Mouse (Mus musculus): ENCODE measurements around the gene Sag. TPM values are rescaled to one million over a fixed set of nuclear protein-coding genes. Genes with fewer than 3 reads are reported as not detected.
A peak's percentile ranks its signal among the peaks of the same experiment; 100 is the strongest.

The Sag gene
- polyA plus RNA-seq, 1 experiment from 2014 or later: 1.3 TPM

- Histone ChIP-seq H3K4me3 (ENCODE audit: low read length) (peak overlapping the region; percentile 89), H3K9ac (replicated peaks; ENCODE audit: low read length) (peak overlapping the region; percentile 54; the same call in 1 of the 2 replicates), H3K4me2 (replicated peaks; ENCODE audit: low read depth, low read length) (peak overlapping the region; percentile 61), H3K27ac (ENCODE audit: low read length) (peak overlapping the region; percentile 29; the same call in 1 of the 2 replicates), H3K36me3 (ENCODE audit: insufficient read depth, low read length) (no peaks in the 10 kb centered on the region), H3K9me3 (ENCODE audit: low read length) (no peaks in the 10 kb centered on the region), H3K4me1 (ENCODE audit: insufficient read depth, low read length) (peaks cover 33% of the 10 kb centered on the region), H3K27me3 (ENCODE audit: insufficient read depth, low read length) (no peaks in the 10 kb centered on the region)
- no peak for ATAC-seq (ENCODE audit: low FRiP score, low TSS enrichment)
- WGBS: 57% methylated on average over 5 of the region's 5 CpGs
These were observed 48.8 kb downstream of the Sag start for GRCm38 (mm10) chr1:87852081-87852790.

DNA sequence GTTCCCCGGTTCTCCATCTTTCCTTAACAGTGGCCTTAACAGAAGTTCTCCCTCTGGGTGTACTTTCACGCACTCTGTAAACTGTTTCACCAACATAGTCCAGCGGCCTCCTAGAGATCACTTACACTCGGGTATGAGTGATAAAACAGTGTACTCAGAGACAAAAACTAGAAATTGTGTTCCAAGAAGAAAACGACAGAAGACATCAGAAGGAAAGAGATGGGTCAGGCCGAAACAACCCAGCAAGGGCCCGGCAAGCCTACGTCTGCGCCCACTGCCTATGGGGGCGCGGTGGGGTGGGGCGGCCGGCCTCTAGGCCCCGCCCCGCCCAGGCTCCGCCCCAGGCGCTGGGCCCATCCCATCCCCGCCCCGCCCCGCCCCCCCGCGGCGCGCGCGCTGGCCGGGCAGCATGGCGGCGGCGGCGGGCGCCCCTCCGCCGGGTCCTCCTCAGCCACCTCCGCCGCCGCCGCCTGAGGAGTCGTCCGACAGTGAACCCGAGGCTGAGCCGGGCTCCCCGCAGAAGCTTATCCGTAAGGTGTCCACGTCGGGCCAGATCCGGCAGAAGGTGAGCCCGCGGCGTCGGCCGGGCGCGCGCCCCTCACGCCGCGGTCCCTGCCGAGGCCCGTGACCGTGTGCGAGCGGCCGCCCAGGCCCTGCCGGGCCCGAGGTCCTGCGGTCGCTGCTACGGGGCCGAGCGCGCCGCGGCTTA lies 49.6 kb downstream of the Sag start, which contains the start of gene Dgkd:
Gene Dgkd (plus strand): TSS at position 396 of the 709 bp plus-strand sequence.
- Histone ChIP-seq H3K9me3 (ENCODE audit: low read length) (no peaks in the 10 kb centered on the region), H3K4me3 (ENCODE audit: low read length) (peak within 1 kb of the TSS; percentile 89), H3K4me2 (replicated peaks; ENCODE audit: low read depth, low read length) (peak within 1 kb of the TSS; percentile 91), H3K4me1 (ENCODE audit: insufficient read depth, low read length) (peaks cover 33% of the 10 kb centered on the region), H3K27me3 (ENCODE audit: insufficient read depth, low read length) (no peaks in the 10 kb centered on the region), H3K27ac (ENCODE audit: low read length) (peak within 1 kb of the TSS; percentile 71), H3K36me3 (ENCODE audit: insufficient read depth, low read length) (no peaks in the 10 kb centered on the region), H3K9ac (replicated peaks; ENCODE audit: low read length) (peak within 1 kb of the TSS; percentile 95)
- WGBS: 2% methylated on average over 45 of the region's 74 CpGs
- peak; percentile 96 for ATAC-seq (ENCODE audit: low FRiP score, low TSS enrichment)

DNA sequence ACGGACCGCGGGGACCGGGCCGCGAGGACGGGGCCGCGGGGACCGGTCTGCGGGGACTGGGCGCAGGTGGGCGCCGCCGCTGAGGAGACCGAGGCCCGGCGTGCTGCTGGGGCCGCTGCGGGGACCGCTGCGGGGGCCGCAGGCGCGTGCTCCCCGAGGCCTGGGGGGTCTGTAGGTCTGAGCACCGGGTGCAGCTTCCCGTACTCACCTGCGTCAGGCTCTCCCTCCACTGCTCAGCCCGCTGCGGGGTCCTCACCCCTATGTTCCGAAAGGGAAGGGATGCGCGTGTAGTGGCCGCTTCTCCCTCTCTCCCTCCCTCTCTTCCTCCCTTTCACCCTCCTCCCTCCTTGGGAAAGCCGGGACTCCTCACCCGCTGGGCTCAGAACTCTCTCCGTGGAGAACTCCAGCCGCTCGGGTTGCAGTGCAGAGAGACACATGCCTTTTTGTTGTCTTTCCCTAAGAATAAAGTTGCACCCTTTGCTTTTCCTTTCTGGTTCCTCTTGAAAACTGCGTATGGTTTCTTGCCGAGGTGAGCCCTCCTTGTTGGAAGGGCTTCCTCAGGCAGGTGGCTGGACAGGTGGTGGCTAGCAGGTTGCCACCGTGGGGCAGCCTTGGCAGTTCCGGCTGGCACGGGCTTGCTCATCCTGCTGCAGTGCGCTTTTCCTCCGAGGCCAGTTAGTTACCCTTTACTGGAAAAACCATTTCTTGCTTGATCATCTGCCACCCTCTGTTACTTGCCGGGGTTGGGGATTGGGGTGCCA lies 50.3 kb downstream of the Sag start:
- peak overlapping the region; percentile 89 for H3K4me3 ChIP-seq (ENCODE audit: low read length)
- WGBS: under 1% methylated on average over 37 of the region's 48 CpGs

DNA sequence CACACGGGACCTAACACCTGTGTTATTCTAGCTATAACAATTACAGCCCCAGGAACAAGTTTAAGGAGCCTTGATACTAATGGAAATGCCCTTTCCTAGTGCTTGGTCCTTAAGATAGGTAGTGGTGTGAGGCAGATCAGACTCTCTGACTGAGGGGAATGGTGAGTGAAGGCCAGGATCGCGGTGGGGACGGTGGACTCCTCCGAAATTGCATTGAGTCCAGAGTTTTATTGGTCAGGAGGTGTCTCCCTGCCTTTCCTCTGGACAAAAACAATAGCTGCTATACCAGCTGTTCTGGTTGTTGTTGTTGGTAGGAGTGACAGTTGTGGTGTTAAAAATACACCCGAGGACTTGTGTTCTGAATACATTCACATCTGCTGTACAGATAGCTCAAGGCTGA lies 50.9 kb downstream of the Sag start:
- Histone ChIP-seq H3K4me1 (ENCODE audit: insufficient read depth, low read length) (peaks cover 23% of the 10 kb centered on the region), H3K27ac (ENCODE audit: low read length) (no peak overlapping the region), H3K27me3 (ENCODE audit: insufficient read depth, low read length) (no peaks in the 10 kb centered on the region), H3K4me2 (replicated peaks; ENCODE audit: low read depth, low read length) (peak overlapping the region; percentile 91), H3K9ac (replicated peaks; ENCODE audit: low read length) (peak overlapping the region; percentile 95), H3K4me3 (ENCODE audit: low read length) (peak overlapping the region; percentile 89), H3K9me3 (ENCODE audit: low read length) (no peaks in the 10 kb centered on the region), H3K36me3 (ENCODE audit: insufficient read depth, low read length) (no peaks in the 10 kb centered on the region)
- WGBS: 9% methylated on average over 6 of the region's 6 CpGs
- ATAC-seq (ENCODE audit: low FRiP score, low TSS enrichment): no peak

More for the DNA sequence above, 50.3 kb downstream of the Sag start:
- H3K4me2 ChIP-seq (replicated peaks; ENCODE audit: low read depth, low read length): peak overlapping the region; percentile 91
- ATAC-seq (ENCODE audit: low FRiP score, low TSS enrichment): peak; percentile 59
- H3K27me3 ChIP-seq (ENCODE audit: insufficient read depth, low read length): no peaks in the 10 kb centered on the region
- H3K27ac ChIP-seq (ENCODE audit: low read length): peak overlapping the region; percentile 71
- peaks cover 25% of the 10 kb centered on the region for H3K4me1 ChIP-seq (ENCODE audit: insufficient read depth, low read length)
- no peaks in the 10 kb centered on the region for H3K36me3 ChIP-seq (ENCODE audit: insufficient read depth, low read length)
- H3K9ac ChIP-seq (replicated peaks; ENCODE audit: low read length): peak overlapping the region; percentile 95
- H3K9me3 ChIP-seq (ENCODE audit: low read length): no peaks in the 10 kb centered on the region

GRCm38 (mm10) chr1:87854851-87855251 lies 51.4 kb downstream of the Sag start:
- Histone ChIP-seq H3K4me2 (replicated peaks; ENCODE audit: low read depth, low read length) (peak overlapping the region; percentile 91), H3K27me3 (ENCODE audit: insufficient read depth, low read length) (no peaks in the 10 kb centered on the region), H3K9me3 (ENCODE audit: low read length) (no peaks in the 10 kb centered on the region), H3K36me3 (ENCODE audit: insufficient read depth, low read length) (no peaks in the 10 kb centered on the region), H3K27ac (ENCODE audit: low read length) (no peak overlapping the region), H3K9ac (replicated peaks; ENCODE audit: low read length) (peak overlapping the region; percentile 14; the same call in 1 of the 2 replicates), H3K4me1 (ENCODE audit: insufficient read depth, low read length) (peaks cover 23% of the 10 kb centered on the region), H3K4me3 (ENCODE audit: low read length) (peak overlapping the region; percentile 89)
- no peak for ATAC-seq (ENCODE audit: low FRiP score, low TSS enrichment)
- WGBS: 25% methylated on average over 2 of the region's 2 CpGs

DNA sequence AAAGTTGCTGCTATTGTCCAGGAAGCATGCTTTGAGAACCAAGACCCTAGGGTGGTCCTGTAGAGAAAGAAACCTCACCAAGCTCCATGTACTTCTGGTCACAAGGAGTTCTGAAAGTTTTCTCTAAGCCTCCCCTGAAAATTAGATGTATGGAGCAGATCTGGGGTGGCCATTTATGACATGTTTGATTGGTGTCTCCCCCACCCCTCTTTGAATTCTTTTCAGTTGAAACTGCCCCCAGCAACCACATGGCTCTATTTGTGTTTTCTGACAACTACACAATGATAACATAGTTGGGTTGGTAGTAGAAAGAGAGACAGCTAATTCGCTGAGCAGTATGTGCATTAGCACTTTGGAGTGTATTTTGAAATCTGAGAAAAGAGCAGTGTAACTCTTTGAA lies 52.0 kb downstream of the Sag start:
- Histone ChIP-seq H3K9ac (replicated peaks; ENCODE audit: low read length) (no peak overlapping the region), H3K27ac (ENCODE audit: low read length) (no peak overlapping the region), H3K4me3 (ENCODE audit: low read length) (no peak overlapping the region), H3K4me1 (ENCODE audit: insufficient read depth, low read length) (peaks cover 23% of the 10 kb centered on the region), H3K9me3 (ENCODE audit: low read length) (no peaks in the 10 kb centered on the region), H3K27me3 (ENCODE audit: insufficient read depth, low read length) (no peaks in the 10 kb centered on the region), H3K4me2 (replicated peaks; ENCODE audit: low read depth, low read length) (no peak overlapping the region), H3K36me3 (ENCODE audit: insufficient read depth, low read length) (no peaks in the 10 kb centered on the region)
- no peak for ATAC-seq (ENCODE audit: low FRiP score, low TSS enrichment)
- 91% methylated on average over 1 of the region's 1 CpGs for WGBS

DNA sequence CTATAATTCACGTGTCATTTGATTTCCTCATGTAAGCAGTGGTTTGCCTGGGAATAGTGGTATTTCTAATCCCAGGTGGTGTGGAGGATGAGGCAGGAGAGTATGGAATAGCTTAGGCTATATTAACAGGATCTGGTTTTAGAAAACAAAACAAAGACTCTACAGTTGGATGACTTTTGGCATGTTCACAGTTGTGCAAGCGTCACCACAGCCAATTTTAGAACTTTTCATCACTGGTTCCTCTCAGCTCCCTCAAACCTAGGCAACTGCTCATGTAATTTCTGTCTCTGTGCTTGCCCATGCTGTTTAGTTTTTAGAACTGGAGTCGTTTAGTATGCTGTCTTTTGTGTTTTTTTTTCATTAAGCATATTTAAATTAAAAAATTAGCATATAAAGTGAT lies 53.3 kb downstream of the Sag start:
- 81% methylated on average over 3 of the region's 3 CpGs for WGBS
- no peak for ATAC-seq (ENCODE audit: low FRiP score, low TSS enrichment)

GRCm38 (mm10) chr1:87858031-87858430 lies 54.6 kb downstream of the Sag start:
- no peaks in the 10 kb centered on the region for H3K36me3 ChIP-seq (ENCODE audit: insufficient read depth, low read length)
- no peak for ATAC-seq (ENCODE audit: low FRiP score, low TSS enrichment)
- H3K4me1 ChIP-seq (ENCODE audit: insufficient read depth, low read length): peaks cover 17% of the 10 kb centered on the region
- H3K27me3 ChIP-seq (ENCODE audit: insufficient read depth, low read length): no peaks in the 10 kb centered on the region
- no peak overlapping the region for H3K4me2 ChIP-seq (replicated peaks; ENCODE audit: low read depth, low read length)
- H3K4me3 ChIP-seq (ENCODE audit: low read length): no peak overlapping the region
- H3K27ac ChIP-seq (ENCODE audit: low read length): no peak overlapping the region
- no peak overlapping the region for H3K9ac ChIP-seq (replicated peaks; ENCODE audit: low read length)
- no peaks in the 10 kb centered on the region for H3K9me3 ChIP-seq (ENCODE audit: low read length)
- 100% methylated on average over 1 of the region's 1 CpGs for WGBS

More for the DNA sequence above, 53.3 kb downstream of the Sag start:
- H3K36me3 ChIP-seq (ENCODE audit: insufficient read depth, low read length): no peaks in the 10 kb centered on the region
- H3K4me2 ChIP-seq (replicated peaks; ENCODE audit: low read depth, low read length): no peak overlapping the region
- no peak overlapping the region for H3K27ac ChIP-seq (ENCODE audit: low read length)
- H3K4me1 ChIP-seq (ENCODE audit: insufficient read depth, low read length): peaks cover 23% of the 10 kb centered on the region
- no peaks in the 10 kb centered on the region for H3K9me3 ChIP-seq (ENCODE audit: low read length)
- H3K4me3 ChIP-seq (ENCODE audit: low read length): no peak overlapping the region
- no peaks in the 10 kb centered on the region for H3K27me3 ChIP-seq (ENCODE audit: insufficient read depth, low read length)
- no peak overlapping the region for H3K9ac ChIP-seq (replicated peaks; ENCODE audit: low read length)

DNA sequence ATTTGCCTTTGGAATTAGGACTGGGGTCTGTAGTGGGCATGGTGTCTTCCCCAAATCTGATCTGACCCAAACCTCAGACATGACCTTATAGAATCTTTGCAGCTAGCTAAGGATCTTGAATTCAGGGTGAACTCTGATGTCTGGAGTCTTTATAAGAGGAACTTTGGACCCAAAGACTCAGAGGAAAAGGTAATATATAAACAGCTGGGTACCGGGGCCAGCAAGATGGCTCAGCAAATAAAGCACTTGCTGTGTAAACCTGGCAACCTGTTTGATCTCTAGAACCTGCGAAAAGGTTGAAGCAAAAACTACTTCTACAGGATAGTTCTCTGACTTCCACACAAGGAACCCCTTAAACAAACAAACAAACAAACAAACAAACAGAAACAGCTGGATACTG lies 55.0 kb downstream of the Sag start:
- no peak for ATAC-seq (ENCODE audit: low FRiP score, low TSS enrichment)
- Histone ChIP-seq H3K9me3 (ENCODE audit: low read length) (no peaks in the 10 kb centered on the region), H3K4me1 (ENCODE audit: insufficient read depth, low read length) (peaks cover 17% of the 10 kb centered on the region), H3K36me3 (ENCODE audit: insufficient read depth, low read length) (no peaks in the 10 kb centered on the region), H3K27ac (ENCODE audit: low read length) (0 out of 2 replicates have a peak overlapping the region, but pooled peaks have one; percentile 39), H3K9ac (replicated peaks; ENCODE audit: low read length) (no peak overlapping the region), H3K4me3 (ENCODE audit: low read length) (no peak overlapping the region), H3K27me3 (ENCODE audit: insufficient read depth, low read length) (no peaks in the 10 kb centered on the region), H3K4me2 (replicated peaks; ENCODE audit: low read depth, low read length) (no peak overlapping the region)
- 84% methylated on average over 2 of the region's 2 CpGs for WGBS

All from kidney, embryonic 16.5 days (tissue).